9 mouse cellular contexts compared by ENCODE assay signal in genomic region chr9:21356981-21357718, GRCm38 (mm10). TPM values are rescaled to one million over a fixed set of nuclear protein-coding genes. Genes with fewer than 3 reads are reported as not detected.
DNase-seq lines count a peak whose midpoint lies in the region; ATAC-seq and TF ChIP-seq lines count a peak whose summit lies in the region.
"Had no signal": no experiment of that assay in that cellular context is flagged by ENCODE, and none has a peak within 500 bp of the region (broad histone marks: within the 10 kb centered on the region; RNA-seq: fewer than 3 reads in every experiment).

No protein-coding gene starts in this region.

- no peak overlapping the region for H3K9ac ChIP-seq in heart, embryonic 12.5 days
- H3K9ac ChIP-seq in liver, adult 2 months (ENCODE audit: low read depth, low read length): no peak overlapping the region
- no peak overlapping the region for H3K9ac ChIP-seq in stomach, postnatal 0 days (ENCODE audit: low read length)
- H3K9ac ChIP-seq: embryonic facial prominence, embryonic 12.5 days had no signal

- H3K36me3 ChIP-seq in heart, embryonic 12.5 days: peaks cover 27% of the 10 kb centered on the region
- no peaks in the 10 kb centered on the region for H3K36me3 ChIP-seq in liver, adult 2 months (ENCODE audit: control insufficient read depth, insufficient read depth, low read length)
- peaks cover 11% of the 10 kb centered on the region for H3K36me3 ChIP-seq in myocyte (ENCODE audit: control insufficient read depth, insufficient read depth)
- peaks cover 17% of the 10 kb centered on the region for H3K36me3 ChIP-seq in stomach, postnatal 0 days (ENCODE audit: control insufficient read depth, insufficient read depth, low read length)

- TF ChIP-seq EP300 in stomach, postnatal 0 days (optimal IDR thresholded peaks at IDR 0.05): no peak

- 0% methylated on average over 1 of the region's 1 CpGs for WGBS in heart, embryonic 12.5 days
- 0% methylated on average over 1 of the region's 1 CpGs for WGBS in liver, adult 2 months
- 0% methylated on average over 1 of the region's 1 CpGs for WGBS in stomach, postnatal 0 days

- peak; percentile 61 for ATAC-seq in activated CD4-positive, CD25-positive, alpha-beta regulatory T cell, adult 4 months
- peak; percentile 45; the same call in 1 of the 2 replicates for ATAC-seq in heart, embryonic 12.5 days (ENCODE audit: insufficient number of reproducible peaks, low FRiP score)
- peak; percentile 72 for ATAC-seq in stomach, postnatal 0 days (ENCODE audit: low FRiP score, low TSS enrichment)

- H3K4me3 ChIP-seq in cortical plate, adult 2 months (ENCODE audit: insufficient read depth, low read length): no peak overlapping the region
- no peak overlapping the region for H3K4me3 ChIP-seq in heart, embryonic 12.5 days
- no peak overlapping the region for H3K4me3 ChIP-seq in liver, adult 2 months (ENCODE audit: insufficient read depth, low read depth, low read length)
- H3K4me3 ChIP-seq in myocyte: no peak overlapping the region
- no peak overlapping the region for H3K4me3 ChIP-seq in stomach, postnatal 0 days (ENCODE audit: low read depth, low read length)
- H3K4me3 ChIP-seq: embryonic facial prominence, embryonic 12.5 days had no signal

- H3K27me3 ChIP-seq in heart, embryonic 12.5 days (replicated peaks): peaks cover 14% of the 10 kb centered on the region
- H3K27me3 ChIP-seq in liver, adult 2 months (ENCODE audit: control insufficient read depth, insufficient read depth, low read length): no peaks in the 10 kb centered on the region; the same call in 1 of the 2 replicates
- H3K27me3 ChIP-seq in myocyte (ENCODE audit: control insufficient read depth, insufficient read depth, insufficient read length): no peaks in the 10 kb centered on the region
- H3K27me3 ChIP-seq in stomach, postnatal 0 days (ENCODE audit: control insufficient read depth, insufficient read depth, low read length): no peaks in the 10 kb centered on the region

- DNase-seq in A20 (ENCODE audit: low read depth, low spot score): peak; percentile 59
- DNase-seq in kidney, postnatal 10 days: peak; percentile 84
- DNase-seq in liver, adult 2 months (ENCODE audit: extremely low read depth, low read depth, low spot score): peak; percentile 58
- DNase-seq in stomach, postnatal 0 days (ENCODE audit: low spot score): peak; percentile 67

- no peak overlapping the region for H3K27ac ChIP-seq in cortical plate, adult 2 months (ENCODE audit: insufficient read depth, low read length)
- no peak overlapping the region for H3K27ac ChIP-seq in heart, embryonic 12.5 days (ENCODE audit: poor library complexity, severe bottlenecking)
- no peak overlapping the region for H3K27ac ChIP-seq in liver, adult 2 months (replicated peaks; ENCODE audit: insufficient read depth, low read depth, low read length)
- H3K27ac ChIP-seq in stomach, postnatal 0 days (replicated peaks): no peak overlapping the region
- H3K27ac ChIP-seq: embryonic facial prominence, embryonic 12.5 days had no signal

- TF ChIP-seq CTCF in cortical plate, adult 2 months (IDR thresholded peaks at IDR 0.05; ENCODE audit: extremely low read depth, insufficient read depth, low read length): peak; percentile 68
- TF ChIP-seq CTCF in liver, adult 2 months (IDR thresholded peaks at IDR 0.05; ENCODE audit: low read depth, low read length): peak; percentile 32; the same call in 1 of the 2 replicates
- peak; percentile 86 for TF ChIP-seq CTCF in stomach, postnatal 0 days (IDR thresholded peaks at IDR 0.05; ENCODE audit: low read depth)

- no peaks in the 10 kb centered on the region for H3K9me3 ChIP-seq in heart, embryonic 12.5 days (replicated peaks)
- no peaks in the 10 kb centered on the region for H3K9me3 ChIP-seq in stomach, postnatal 0 days (ENCODE audit: control insufficient read depth, low read length)
- H3K9me3 ChIP-seq: embryonic facial prominence, embryonic 12.5 days had no signal

- no peak overlapping the region for H3ac ChIP-seq in myocyte (ENCODE audit: control insufficient read depth, insufficient read length)

- no peak overlapping the region for H3K4me2 ChIP-seq in heart, embryonic 12.5 days
- H3K4me2 ChIP-seq in myocyte (ENCODE audit: low read depth): no peak overlapping the region
- H3K4me2 ChIP-seq in stomach, postnatal 0 days (replicated peaks; ENCODE audit: low read depth): no peak overlapping the region
- H3K4me2 ChIP-seq: embryonic facial prominence, embryonic 12.5 days had no signal

- TF ChIP-seq POLR2A in cortical plate, adult 2 months (IDR thresholded peaks at IDR 0.05; ENCODE audit: extremely low read depth, insufficient read depth, low read length): no peak
- no peak for TF ChIP-seq POLR2A in liver, adult 2 months (IDR thresholded peaks at IDR 0.05; ENCODE audit: extremely low read depth, insufficient read depth, low read length)
- TF ChIP-seq POLR2A in myocyte (IDR thresholded peaks at IDR 0.05; ENCODE audit: insufficient read length, low read depth): no peak

- H3K79me2 ChIP-seq in liver, adult 2 months (ENCODE audit: control insufficient read depth, insufficient read depth, low read length): no peaks in the 10 kb centered on the region
- H3K79me2 ChIP-seq in myocyte (ENCODE audit: control insufficient read depth, insufficient read depth): no peaks in the 10 kb centered on the region

- H3K4me1 ChIP-seq in cortical plate, adult 2 months (ENCODE audit: control insufficient read depth, insufficient read depth, low read length): no peaks in the 10 kb centered on the region
- peaks cover 14% of the 10 kb centered on the region for H3K4me1 ChIP-seq in heart, embryonic 12.5 days (replicated peaks)
- H3K4me1 ChIP-seq in liver, adult 2 months (ENCODE audit: control insufficient read depth, insufficient read depth, low read length): no peaks in the 10 kb centered on the region
- H3K4me1 ChIP-seq in stomach, postnatal 0 days (replicated peaks; ENCODE audit: control insufficient read depth, insufficient read depth): no peaks in the 10 kb centered on the region

TF ChIP-seq in myocyte, 11 proteins besides CTCF, POLR2A, EP300 and RAD21:
- TF ChIP-seq SRF (IDR thresholded peaks at IDR 0.05; ENCODE audit: control insufficient read depth, insufficient read length, low read depth): no peak
- peak; percentile 56 for TF ChIP-seq POLR2AphosphoS2 (IDR thresholded peaks at IDR 0.05; ENCODE audit: insufficient read length, low read depth)
TF ChIP-seq in myocyte: peak in this region for 1.

RNA-seq across cellular contexts. Expression of gene Ilf3, which starts 10.5 kb away (rescaled TPM):
- 100 to 1,000 TPM in 1 of 2 experiments, 10 to 100 TPM in 1; 96.0 to 122 TPM for polyA plus RNA-seq in activated CD4-positive, CD25-positive, alpha-beta regulatory T cell, adult 4 months (2017; shearing (Covaris generic))
- polyA plus RNA-seq in cortical plate, adult 2 months (2012; rRNA removed): 71.3 and 76.2 TPM in 2 replicates
- 139 and 142 TPM in 2 replicates for polyA plus RNA-seq in heart, embryonic 12.5 days (2016; fragmentation: Nextera tagmentation; extraction: Ambion mirVana)
- 9.5 and 13.0 TPM in 2 replicates for total RNA-seq in liver, adult 2 months (2014; rRNA removed)
- 9.1 and 13.5 TPM in 2 replicates for polyA plus RNA-seq in liver, adult 2 months (2012; rRNA removed)
- 56.6 TPM for polyA plus RNA-seq in myocyte (2012; fragmentation: generic; extraction: Trizol)
- 41.4 and 45.2 TPM in 2 replicates for polyA plus RNA-seq in stomach, postnatal 0 days (2015; fragmentation: Nextera tagmentation; extraction: Ambion mirVana)

RNA-seq across cellular contexts. Expression of gene Slc44a2, which starts 36.7 kb away (rescaled TPM):
- polyA plus RNA-seq in activated CD4-positive, CD25-positive, alpha-beta regulatory T cell, adult 4 months (2017; shearing (Covaris generic)): 100 to 1,000 TPM; 181 to 194 TPM
- polyA plus RNA-seq in cortical plate, adult 2 months (2012; rRNA removed): 54.1 and 55.3 TPM in 2 replicates
- polyA plus RNA-seq in heart, embryonic 12.5 days (2016; fragmentation: Nextera tagmentation; extraction: Ambion mirVana): 69.1 and 73.6 TPM in 2 replicates
- 3.8 and 4.9 TPM in 2 replicates for total RNA-seq in liver, adult 2 months (2014; rRNA removed)
- 3.9 and 5.8 TPM in 2 replicates for polyA plus RNA-seq in liver, adult 2 months (2012; rRNA removed)
- polyA plus RNA-seq in myocyte (2012; fragmentation: generic; extraction: Trizol): 173 TPM
- 55.2 and 62.6 TPM in 2 replicates for polyA plus RNA-seq in stomach, postnatal 0 days (2015; fragmentation: Nextera tagmentation; extraction: Ambion mirVana)

RNA-seq across cellular contexts. Expression of gene Ap1m2, which starts 45.0 kb away (rescaled TPM):
- polyA plus RNA-seq in activated CD4-positive, CD25-positive, alpha-beta regulatory T cell, adult 4 months (2017; shearing (Covaris generic)): 1 to 10 TPM in 1 of 2 experiments, under 1 TPM in 1; 0.84 to 1.5 TPM
- polyA plus RNA-seq in cortical plate, adult 2 months (2012; rRNA removed): 2.4 and 2.5 TPM in 2 replicates
- 0.23 and 0.58 TPM in 2 replicates for polyA plus RNA-seq in heart, embryonic 12.5 days (2016; fragmentation: Nextera tagmentation; extraction: Ambion mirVana)
- 0.07 and 0.55 TPM in 2 replicates for total RNA-seq in liver, adult 2 months (2014; rRNA removed)
- 0.06 and 0.28 TPM in 2 replicates for polyA plus RNA-seq in liver, adult 2 months (2012; rRNA removed)
- not detected for polyA plus RNA-seq in myocyte (2012; fragmentation: generic; extraction: Trizol)
- polyA plus RNA-seq in stomach, postnatal 0 days (2015; fragmentation: Nextera tagmentation; extraction: Ambion mirVana): 84.9 and 90.6 TPM in 2 replicates

RNA-seq across cellular contexts. Expression of gene Qtrt1, which starts 54.5 kb away (rescaled TPM):
- 10 to 100 TPM; 34.0 to 38.8 TPM for polyA plus RNA-seq in activated CD4-positive, CD25-positive, alpha-beta regulatory T cell, adult 4 months (2017; shearing (Covaris generic))
- polyA plus RNA-seq in cortical plate, adult 2 months (2012; rRNA removed): 42.5 and 43.8 TPM in 2 replicates
- 23.0 and 25.4 TPM in 2 replicates for polyA plus RNA-seq in heart, embryonic 12.5 days (2016; fragmentation: Nextera tagmentation; extraction: Ambion mirVana)
- 5.6 TPM in 2 replicates for total RNA-seq in liver, adult 2 months (2014; rRNA removed)
- polyA plus RNA-seq in liver, adult 2 months (2012; rRNA removed): 8.3 and 15.7 TPM in 2 replicates
- polyA plus RNA-seq in myocyte (2012; fragmentation: generic; extraction: Trizol): 55.3 TPM
- 27.9 and 30.8 TPM in 2 replicates for polyA plus RNA-seq in stomach, postnatal 0 days (2015; fragmentation: Nextera tagmentation; extraction: Ambion mirVana)

Comparison
In these comparisons a context has a peak if more than half of its experiments do, and no peak if none do; other contexts are left out.
1. CTCF ChIP-seq: peak in every context shown above with its lines; median percentile 86 in stomach, postnatal 0 days; 68 in cortical plate, adult 2 months; 32 in liver, adult 2 months.
2. RNA of gene Ap1m2, which starts 45.0 kb away (polyA plus RNA-seq): 84.9 to 90.6 TPM in stomach, postnatal 0 days; 2.4 to 2.5 TPM in cortical plate, adult 2 months, 0.84 to 1.5 TPM in activated CD4-positive, CD25-positive, alpha-beta regulatory T cell, adult 4 months, 0.06 to 0.28 TPM in liver, adult 2 months, 0.23 to 0.58 TPM in heart, embryonic 12.5 days and not detected in myocyte (single experiment); every median in the first group is over 10 times any median in the second.
3. Peak in every context shown above with its lines, with median percentiles within 50 percentile points of each other: DNase-seq and ATAC-seq.